Comparison of ENCODE assay signal across 11 mouse cellular contexts in the genomic region with DNA sequence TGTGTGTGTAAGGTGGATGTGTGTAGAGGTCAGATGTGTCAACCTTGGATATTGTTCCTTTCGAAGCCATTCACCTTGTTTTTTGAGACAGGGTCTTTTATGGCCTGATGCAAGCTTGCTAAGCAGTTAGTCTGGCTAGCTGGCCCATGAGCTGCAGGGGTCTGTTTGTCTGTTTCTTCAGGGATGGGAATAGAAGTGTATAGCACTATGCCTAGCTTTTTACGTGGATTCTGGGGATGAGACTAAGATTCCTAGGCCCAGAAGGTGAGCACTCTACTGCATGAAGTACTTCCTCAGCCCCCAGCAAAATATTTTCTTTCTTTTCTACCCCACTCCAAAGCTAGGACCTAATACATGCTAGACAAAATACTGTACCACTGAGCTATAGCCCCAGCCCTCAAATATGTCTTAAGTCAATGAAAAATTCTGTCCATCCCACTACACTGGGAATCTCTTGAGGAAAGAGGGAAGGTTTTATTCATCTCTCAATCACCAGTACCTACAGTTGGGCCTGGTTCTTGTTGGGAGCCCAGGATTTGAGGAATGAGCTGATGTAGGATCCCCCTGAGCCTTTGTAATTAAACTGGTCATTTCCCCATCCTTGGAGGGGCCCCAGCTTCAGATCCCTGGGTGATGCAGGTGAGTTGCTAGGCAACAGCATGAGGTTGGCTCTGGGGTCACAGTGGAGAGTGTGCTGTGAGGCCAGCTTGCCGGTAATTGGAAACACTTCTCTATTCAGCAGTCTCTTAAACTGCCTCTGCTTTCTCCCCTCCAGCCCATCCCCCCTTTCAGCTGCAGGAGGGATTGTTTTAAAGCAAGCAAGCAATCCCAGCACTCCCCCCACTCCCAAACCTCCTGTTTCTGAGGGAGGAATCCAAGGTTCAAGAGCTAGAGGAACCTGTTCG. TPM values are rescaled to one million over a fixed set of nuclear protein-coding genes. Genes with fewer than 3 reads are reported as not detected.
DNase-seq lines count a peak whose midpoint lies in the region; ATAC-seq and TF ChIP-seq lines count a peak whose summit lies in the region.
"Had no signal": no experiment of that assay in that cellular context is flagged by ENCODE, and none has a peak within 500 bp of the region (broad histone marks: within the 10 kb centered on the region; RNA-seq: fewer than 3 reads in every experiment).

No protein-coding gene starts in this region.

- TF ChIP-seq POLR2A in brain, embryonic 14.5 days (IDR thresholded peaks at IDR 0.05; ENCODE audit: borderline replicate concordance, extremely low read depth, insufficient read depth, insufficient read length, poor library complexity, severe bottlenecking) = no peak

- no peaks in the 10 kb centered on the region for H3K36me3 ChIP-seq in hindbrain, embryonic 12.5 days
- H3K36me3 ChIP-seq in midbrain, embryonic 10.5 days = no peaks in the 10 kb centered on the region

- H3K27ac ChIP-seq in hindbrain, embryonic 12.5 days = peak overlapping the region; percentile 79
- peak overlapping the region; percentile 86 for H3K27ac ChIP-seq in midbrain, embryonic 10.5 days (replicated peaks)

- no peak overlapping the region for H3K4me2 ChIP-seq in hindbrain, embryonic 12.5 days (replicated peaks)

- peak; percentile 94 for DNase-seq in brain, embryonic 14.5 days (ENCODE audit: low read depth)
- DNase-seq in embryo, embryonic 10.5 days (ENCODE audit: low spot score) = peak; percentile 92
- peak; percentile 82 for DNase-seq in midbrain, embryonic 10.5 days (ENCODE audit: low spot score)
- no peak for DNase-seq in gastrocnemius, postnatal 10 days
- DNase-seq in thymus, postnatal 25 days = no peak
- no peak for DNase-seq in left cerebral cortex, adult 9 months (ENCODE audit: low spot score in 2 of 2)
- DNase-seq: gastrocnemius, postnatal 36 days; layer of hippocampus, postnatal 36 days had no signal

- TF ChIP-seq CTCF in brain, embryonic 14.5 days (IDR thresholded peaks at IDR 0.05; ENCODE audit: borderline replicate concordance, extremely low read depth, insufficient read depth, insufficient read length) = no peak

- no peaks in the 10 kb centered on the region for H3K9me3 ChIP-seq in hindbrain, embryonic 12.5 days (replicated peaks)
- H3K9me3 ChIP-seq in midbrain, embryonic 10.5 days (replicated peaks) = no peaks in the 10 kb centered on the region

- 27% methylated on average over 4 of the region's 4 CpGs for WGBS in hindbrain, embryonic 12.5 days
- 34% methylated on average over 4 of the region's 4 CpGs for WGBS in midbrain, embryonic 10.5 days

- peak; percentile 90 for ATAC-seq in hindbrain, embryonic 12.5 days (ENCODE audit: low FRiP score)
- ATAC-seq: Patski had no signal

- H3K4me1 ChIP-seq in hindbrain, embryonic 12.5 days = peaks cover 24% of the 10 kb centered on the region
- H3K4me1 ChIP-seq in midbrain, embryonic 10.5 days = peaks cover 38% of the 10 kb centered on the region

- H3K27me3 ChIP-seq in hindbrain, embryonic 12.5 days = no peaks in the 10 kb centered on the region
- H3K27me3 ChIP-seq in midbrain, embryonic 10.5 days (ENCODE audit: low read depth, poor library complexity, severe bottlenecking) = no peaks in the 10 kb centered on the region
- H3K27me3 ChIP-seq: Patski had no signal

- no peak overlapping the region for H3K4me3 ChIP-seq in hindbrain, embryonic 12.5 days
- peak overlapping the region; percentile 31 for H3K4me3 ChIP-seq in midbrain, embryonic 10.5 days

- no peak overlapping the region for H3K9ac ChIP-seq in hindbrain, embryonic 12.5 days

RNA-seq across cellular contexts. Expression of a gene that starts 24.1 kb away (rescaled TPM):
- polyA plus RNA-seq in brain, embryonic 14.5 days (2012; rRNA removed) = 24.7 and 27.2 TPM in 2 replicates
- polyA plus RNA-seq in hindbrain, embryonic 12.5 days (2016; fragmentation: Nextera tagmentation; extraction: Ambion mirVana) = 58.2 and 59.8 TPM in 2 replicates
- 52.1 and 52.8 TPM in 2 replicates for polyA plus RNA-seq in midbrain, embryonic 10.5 days (2016; fragmentation: Nextera tagmentation; extraction: Ambion mirVana)
- total RNA-seq in gastrocnemius, postnatal 10 days (2021) = 10 to 100 TPM; 20.7 to 29.0 TPM
- total RNA-seq: monocyte, adult 5-6 weeks had no signal
- polyA plus RNA-seq: Patski had no signal

RNA-seq across cellular contexts. Expression of a gene that starts 28.3 kb away (rescaled TPM):
- 158 and 180 TPM in 2 replicates for polyA plus RNA-seq in brain, embryonic 14.5 days (2012; rRNA removed)
- 105 and 118 TPM in 2 replicates for polyA plus RNA-seq in hindbrain, embryonic 12.5 days (2016; fragmentation: Nextera tagmentation; extraction: Ambion mirVana)
- 72.7 and 80.9 TPM in 2 replicates for polyA plus RNA-seq in midbrain, embryonic 10.5 days (2016; fragmentation: Nextera tagmentation; extraction: Ambion mirVana)
- 10 to 100 TPM; 21.9 to 28.8 TPM for total RNA-seq in gastrocnemius, postnatal 10 days (2021)

RNA-seq across cellular contexts. Expression of a gene that starts 47.8 kb away (rescaled TPM):
- 4.7 and 6.1 TPM in 2 replicates for polyA plus RNA-seq in brain, embryonic 14.5 days (2012; rRNA removed)
- 3.5 and 5.2 TPM in 2 replicates for polyA plus RNA-seq in hindbrain, embryonic 12.5 days (2016; fragmentation: Nextera tagmentation; extraction: Ambion mirVana)
- 2.2 and 2.6 TPM in 2 replicates for polyA plus RNA-seq in midbrain, embryonic 10.5 days (2016; fragmentation: Nextera tagmentation; extraction: Ambion mirVana)
- not detected for total RNA-seq in gastrocnemius, postnatal 10 days (2021)
- total RNA-seq: gastrocnemius, postnatal 36 days; layer of hippocampus, postnatal 36 days; monocyte, adult 5-6 weeks had no signal
- polyA plus RNA-seq: Patski had no signal

Comparison
In these comparisons a context has a peak if more than half of its experiments do, and no peak if none do; other contexts are left out.
1. DNase-seq: peak in brain, embryonic 14.5 days (single experiment), embryo, embryonic 10.5 days (single experiment) and midbrain, embryonic 10.5 days (single experiment); none in gastrocnemius, postnatal 10 days (single experiment), thymus, postnatal 25 days (single experiment) and left cerebral cortex, adult 9 months (0 of 2).